8 mouse cellular contexts compared by ENCODE assay signal in the genomic region with DNA sequence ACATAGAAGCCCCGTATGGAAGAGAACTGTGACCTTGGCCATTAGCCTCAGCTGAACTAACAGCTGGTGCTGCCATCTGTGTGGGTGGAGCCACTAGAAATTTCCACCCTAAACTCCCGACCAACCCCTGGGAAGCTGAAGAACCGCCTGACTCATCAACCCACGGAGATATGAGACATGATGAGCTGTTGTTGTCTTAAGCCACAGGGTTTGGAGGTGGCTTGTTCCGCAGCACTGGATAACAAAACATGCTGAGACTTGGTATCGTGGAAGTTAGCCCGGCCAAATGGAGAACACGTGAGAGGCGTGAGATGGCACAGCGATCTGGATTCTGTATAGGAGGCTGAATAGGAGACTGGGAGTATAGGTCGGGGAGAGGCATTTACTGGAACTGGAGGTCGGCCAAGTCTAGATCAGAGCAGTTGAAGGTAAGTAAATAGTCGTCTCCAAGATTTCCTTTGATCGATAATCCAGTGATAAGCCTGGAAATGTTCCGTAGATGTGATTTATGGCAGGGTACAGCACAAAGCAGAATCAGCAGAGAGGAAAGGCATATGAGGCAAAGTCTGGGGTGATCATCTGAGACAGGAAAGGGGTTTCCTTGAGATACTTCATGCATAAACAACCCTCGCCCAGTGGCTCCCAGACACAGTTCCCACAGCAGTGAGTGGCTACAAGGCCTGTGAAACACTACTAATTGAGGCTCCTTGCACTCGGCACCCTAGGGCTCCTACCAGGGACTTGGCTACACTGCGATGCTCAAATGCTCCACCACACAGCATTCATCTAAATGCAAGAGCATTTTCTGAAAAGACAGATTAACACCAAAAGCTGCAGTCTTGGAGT. TPM values are rescaled to one million over a fixed set of nuclear protein-coding genes. Genes with fewer than 3 reads are reported as not detected.
DNase-seq lines count a peak whose midpoint lies in the region; ATAC-seq and TF ChIP-seq lines count a peak whose summit lies in the region.
"Had no signal": no experiment of that assay in that cellular context is flagged by ENCODE, and none has a peak within 500 bp of the region (broad histone marks: within the 10 kb centered on the region; RNA-seq: fewer than 3 reads in every experiment).

No protein-coding gene starts in this region.

- no peak overlapping the region for H3K9ac ChIP-seq in kidney, embryonic 15.5 days
- 0 out of 2 replicates have a peak overlapping the region, but pooled peaks have one; percentile 2 for H3K9ac ChIP-seq in intestine, embryonic 16.5 days (ENCODE audit: low read depth, low read length)

- H3K9me3 ChIP-seq in kidney, embryonic 15.5 days (replicated peaks): no peaks in the 10 kb centered on the region
- H3K9me3 ChIP-seq in intestine, embryonic 16.5 days (ENCODE audit: control insufficient read depth, low read length): no peaks in the 10 kb centered on the region

- no peaks in the 10 kb centered on the region for H3K27me3 ChIP-seq in kidney, embryonic 15.5 days
- no peaks in the 10 kb centered on the region for H3K27me3 ChIP-seq in C2C12 (ENCODE audit: control insufficient read depth, insufficient read depth, insufficient read length)
- H3K27me3 ChIP-seq in intestine, embryonic 16.5 days (replicated peaks; ENCODE audit: control insufficient read depth, insufficient read depth, low read length): no peaks in the 10 kb centered on the region

- no peaks in the 10 kb centered on the region for H3K36me3 ChIP-seq in kidney, embryonic 15.5 days
- no peaks in the 10 kb centered on the region for H3K36me3 ChIP-seq in C2C12 (ENCODE audit: control insufficient read depth, insufficient read depth)
- H3K36me3 ChIP-seq in intestine, embryonic 16.5 days (ENCODE audit: control insufficient read depth, insufficient read depth, low read length): no peaks in the 10 kb centered on the region

- no peaks in the 10 kb centered on the region for H3K79me2 ChIP-seq in C2C12 (ENCODE audit: control insufficient read depth, insufficient read depth)

- peak; percentile 71 for ATAC-seq in kidney, embryonic 15.5 days (replicated peaks; ENCODE audit: low FRiP score)
- ATAC-seq in intestine, embryonic 16.5 days: peak; percentile 85
- ATAC-seq: midbrain, embryonic 16.5 days had no signal

- no peak for DNase-seq in kidney, postnatal 25 days
- DNase-seq in adipocyte (ENCODE audit: low spot score): peak; percentile 68
- DNase-seq in embryo, embryonic 10.5 days (ENCODE audit: low spot score): no peak
- no peak for DNase-seq in right cerebral cortex, postnatal 25 days

- WGBS in kidney, embryonic 15.5 days: 41% methylated on average over 18 of the region's 18 CpGs
- 40% methylated on average over 18 of the region's 18 CpGs for WGBS in intestine, embryonic 16.5 days

- peak overlapping the region; percentile 47 for H3ac ChIP-seq in C2C12 (ENCODE audit: control insufficient read depth, insufficient read length, low read depth)

- no peak overlapping the region for H3K4me3 ChIP-seq in kidney, embryonic 15.5 days (replicated peaks)
- no peak overlapping the region for H3K4me3 ChIP-seq in C2C12 (ENCODE audit: insufficient read depth, poor library complexity, severe bottlenecking)
- peak overlapping the region; percentile 15 for H3K4me3 ChIP-seq in intestine, embryonic 16.5 days (ENCODE audit: low read length)

- H3K79me3 ChIP-seq in C2C12 (ENCODE audit: low read depth): no peaks in the 10 kb centered on the region

- H3K4me2 ChIP-seq in kidney, embryonic 15.5 days: peak overlapping the region; percentile 39
- peak overlapping the region; percentile 44 for H3K4me2 ChIP-seq in intestine, embryonic 16.5 days (ENCODE audit: low read depth, low read length)

- H3K4me1 ChIP-seq in kidney, embryonic 15.5 days: peaks cover 20% of the 10 kb centered on the region
- H3K4me1 ChIP-seq in intestine, embryonic 16.5 days (ENCODE audit: control insufficient read depth, insufficient read depth, low read length): 0 out of 2 replicates have a peak, but pooled peaks cover 4% of the 10 kb centered on the region

- no peak for TF ChIP-seq CTCF in C2C12 (IDR thresholded peaks at IDR 0.05; ENCODE audit: control insufficient read depth, insufficient read depth, insufficient read length)

- H3K27ac ChIP-seq in kidney, embryonic 15.5 days: 0 out of 2 replicates have a peak overlapping the region, but pooled peaks have one; percentile 41
- H3K27ac ChIP-seq in intestine, embryonic 16.5 days (ENCODE audit: low read length): peak overlapping the region; percentile 46

TF ChIP-seq in C2C12, 6 proteins besides CTCF, POLR2A, EP300 and RAD21:
- no peak for TF ChIP-seq MYOG (IDR thresholded peaks at IDR 0.05; ENCODE audit: control insufficient read depth, extremely low read depth, insufficient read length)
- peak; percentile 81 for TF ChIP-seq MYOD1 (IDR thresholded peaks at IDR 0.05; ENCODE audit: control insufficient read depth, insufficient read length, low read depth)
- TF ChIP-seq MAX (IDR thresholded peaks at IDR 0.05): peak; percentile 71
- TF ChIP-seq CEBPB (IDR thresholded peaks at IDR 0.05; ENCODE audit: low read depth): no peak
- peak; percentile 86 for TF ChIP-seq FOSL1 (IDR thresholded peaks at IDR 0.05; ENCODE audit: insufficient read depth, low read length, poor library complexity, severe bottlenecking)
- TF ChIP-seq USF1 (IDR thresholded peaks at IDR 0.05; ENCODE audit: low read depth): peak; percentile 78

RNA-seq across cellular contexts. Expression of a gene that starts 11.5 kb away (rescaled TPM):
- 35.4 and 38.7 TPM in 2 replicates for polyA plus RNA-seq in kidney, embryonic 15.5 days (2015; fragmentation: Nextera tagmentation; extraction: Ambion mirVana)
- 130 TPM for polyA plus RNA-seq in C2C12 (2012; fragmentation: generic; extraction: Trizol)
- 24.1 and 24.6 TPM in 2 replicates for polyA plus RNA-seq in intestine, embryonic 16.5 days (2015; fragmentation: Nextera tagmentation; extraction: Ambion mirVana)
